Mouse (Mus musculus) embryonic facial prominence, embryonic 11.5 days (tissue): ENCODE measurements around the gene Tsc22d4. TPM values are rescaled to one million over a fixed set of nuclear protein-coding genes. Genes with fewer than 3 reads are reported as not detected.

Experiments used
- ATAC-seq: fragments of 200-750 bp; cut with Nextera tagmentation; replicated peaks from 2 replicates; pipeline ENCODE4 v1.8.0; 2017; ENCODE audit warnings: low read depth; ENCODE audit not compliant: insufficient number of reproducible peaks, low FRiP score, low TSS enrichment
- DNase-seq: peaks from one replicate; pipeline ENCODE4 v3.0.0-alpha.2; 2015; ENCODE audit warnings: low spot score
- H3K27ac ChIP-seq: fragments of 300-500 bp; sonication (generic); replicated peaks from 2 replicates; pipeline ENCODE4 v1.5.1; 2014; ENCODE audit warnings: mild to moderate bottlenecking, low read depth, low read length, control low read depth
- H3K27me3 ChIP-seq: fragments of 300-500 bp; sonication (generic); 2 replicates; pipeline ENCODE4 v1.6.1; 2014; ENCODE audit warnings: mild to moderate bottlenecking, low read length, moderate library complexity, mixed read lengths; ENCODE audit not compliant: control insufficient read depth, insufficient read depth
- H3K36me3 ChIP-seq: fragments of 300-500 bp; sonication (generic); replicated peaks from 2 replicates; pipeline ENCODE4 v1.6.1; 2014; ENCODE audit warnings: low read depth, mild to moderate bottlenecking, low read length, moderate library complexity, mixed read lengths; ENCODE audit not compliant: control insufficient read depth, insufficient read depth
- H3K4me1 ChIP-seq: fragments of 300-500 bp; sonication (generic); 2 replicates; pipeline ENCODE4 v1.6.1; 2014; ENCODE audit warnings: low read length, mixed read lengths; ENCODE audit not compliant: control insufficient read depth, insufficient read depth
- H3K4me2 ChIP-seq: fragments of 300-500 bp; sonication (generic); 2 replicates; pipeline ENCODE4 v1.6.1; 2014; ENCODE audit warnings: low read depth, mild to moderate bottlenecking, control low read depth, low read length, moderate library complexity
- H3K4me3 ChIP-seq: fragments of 300-500 bp; sonication (generic); 2 replicates; pipeline ENCODE4 v1.5.1; 2014; ENCODE audit warnings: low read depth, low read length, control low read depth
- H3K9ac ChIP-seq: fragments of 300-500 bp; sonication (generic); replicated peaks from 2 replicates; pipeline ENCODE4 v1.6.1; 2014; ENCODE audit warnings: mild to moderate bottlenecking, control low read depth, low read length
- H3K9me3 ChIP-seq: fragments of 300-500 bp; sonication (generic); replicated peaks from 2 replicates; pipeline ENCODE4 v1.6.1; 2016; ENCODE audit warnings: mild to moderate bottlenecking, low read length, inconsistent platforms, mixed read lengths; ENCODE audit not compliant: control insufficient read depth
- WGBS: fragments of 180-500 bp; shearing (Covaris S2); extraction: QIAGEN DNeasy Blood & Tissue Kit; methylation state at CpG from one replicate; pipeline ENCODE4 v1.1.7; 2014; 5-methylcytosine and 5-hydroxymethylcytosine counted together
- polyA plus RNA-seq: library from polyadenylated mRNA; unstranded; fragments of >200 nt; fragmentation: Nextera tagmentation; extraction: Ambion mirVana; gene quantifications from 2 replicates; pipeline ENCODE4 v1.2.1, GENCODE M21; 2014

Gene Tsc22d4
- polyA plus RNA-seq: 76.1 and 78.8 TPM in 2 replicates

DNA sequence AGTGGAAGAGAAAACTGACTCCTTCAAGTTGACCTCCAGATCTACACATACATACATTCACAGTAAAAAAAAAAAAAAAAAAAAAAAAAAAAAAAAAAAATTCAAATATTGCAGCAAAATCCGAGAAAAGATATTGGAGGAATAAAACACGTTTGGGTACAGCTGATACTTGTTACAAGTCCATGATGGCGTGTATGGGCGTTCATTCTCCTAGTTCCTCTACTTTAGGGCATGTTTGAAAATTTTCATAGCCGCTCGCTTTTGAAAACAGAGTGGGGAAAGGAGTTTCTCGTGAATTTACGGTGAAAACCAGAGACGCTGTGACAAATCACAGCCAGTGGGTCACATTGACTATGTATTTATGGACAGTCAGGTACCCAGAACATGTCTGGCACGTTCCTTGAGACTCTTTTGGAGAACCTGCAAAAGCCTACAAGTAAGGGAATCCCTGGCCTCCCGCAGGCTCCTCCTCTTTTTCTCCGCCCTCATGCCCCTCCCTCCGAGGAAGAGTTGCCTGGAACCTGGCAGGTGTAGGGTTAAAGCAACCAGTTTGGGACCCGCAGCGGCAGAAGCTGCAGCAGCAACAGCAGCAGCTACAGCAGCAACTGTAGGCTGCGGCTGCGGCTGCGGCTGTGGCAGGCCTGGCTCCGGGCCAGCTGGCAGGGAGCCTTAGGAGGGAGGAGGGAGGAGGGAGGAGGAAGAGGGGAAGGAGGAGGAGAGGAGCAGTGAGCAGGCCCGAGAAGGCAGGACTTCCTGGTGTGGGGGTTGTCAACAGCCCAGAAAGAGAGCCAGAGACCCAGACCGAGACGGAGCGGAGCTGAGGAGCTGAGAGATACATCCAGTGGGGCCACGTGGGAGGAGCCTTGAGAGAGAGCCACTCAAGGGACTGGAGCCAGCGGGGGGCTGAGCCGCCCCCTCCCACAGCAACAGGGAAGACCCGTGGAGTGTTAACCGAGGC lies at the start of gene Tsc22d4:
Gene Tsc22d4 (plus strand): TSS at position 517 of the 958 bp plus-strand sequence.
- 5% methylated on average over 28 of the region's 28 CpGs for WGBS
- Histone ChIP-seq H3K9me3 (no peaks in the 10 kb centered on the region), H3K4me2 (peak within 1 kb of the TSS; percentile 99), H3K27me3 (no peaks in the 10 kb centered on the region), H3K4me3 (peak within 1 kb of the TSS; percentile 73), H3K27ac (peak within 1 kb of the TSS; percentile 87), H3K4me1 (peaks cover 8% of the 10 kb centered on the region), H3K36me3 (no peaks in the 10 kb centered on the region), H3K9ac (peak within 1 kb of the TSS; percentile 79)
- ATAC-seq (peak; percentile 86), DNase-seq (peak; percentile 89)

- no peaks in the 10 kb centered on the region for H3K27me3 ChIP-seq
Measured at GRCm38 (mm10) chr5:137695930-137696329, 49.6 kb upstream of the Tsc22d4 start.

GRCm38 (mm10) chr5:137699080-137699479 lies 46.5 kb upstream of the Tsc22d4 start:
- H3K4me3 ChIP-seq: no peak overlapping the region
- no peak overlapping the region for H3K27ac ChIP-seq
- no peak overlapping the region for H3K9ac ChIP-seq
- H3K27me3 ChIP-seq: no peaks in the 10 kb centered on the region
- no peaks in the 10 kb centered on the region for H3K36me3 ChIP-seq
- H3K4me2 ChIP-seq: no peak overlapping the region
- H3K9me3 ChIP-seq: no peaks in the 10 kb centered on the region
- ATAC-seq (no peak), DNase-seq (no peak)
- 79% methylated on average over 3 of the region's 3 CpGs for WGBS
- H3K4me1 ChIP-seq: no peaks in the 10 kb centered on the region

More at GRCm38 (mm10) chr5:137695930-137696329, 49.6 kb upstream of the Tsc22d4 start:
- no peak overlapping the region for H3K9ac ChIP-seq
- 80% methylated on average over 4 of the region's 4 CpGs for WGBS
- no peaks in the 10 kb centered on the region for H3K9me3 ChIP-seq
- no peaks in the 10 kb centered on the region for H3K4me1 ChIP-seq
- DNase-seq (no peak), ATAC-seq (no peak)
- H3K4me3 ChIP-seq: no peak overlapping the region
- no peak overlapping the region for H3K4me2 ChIP-seq
- H3K36me3 ChIP-seq: no peaks in the 10 kb centered on the region
- no peak overlapping the region for H3K27ac ChIP-seq

DNA sequence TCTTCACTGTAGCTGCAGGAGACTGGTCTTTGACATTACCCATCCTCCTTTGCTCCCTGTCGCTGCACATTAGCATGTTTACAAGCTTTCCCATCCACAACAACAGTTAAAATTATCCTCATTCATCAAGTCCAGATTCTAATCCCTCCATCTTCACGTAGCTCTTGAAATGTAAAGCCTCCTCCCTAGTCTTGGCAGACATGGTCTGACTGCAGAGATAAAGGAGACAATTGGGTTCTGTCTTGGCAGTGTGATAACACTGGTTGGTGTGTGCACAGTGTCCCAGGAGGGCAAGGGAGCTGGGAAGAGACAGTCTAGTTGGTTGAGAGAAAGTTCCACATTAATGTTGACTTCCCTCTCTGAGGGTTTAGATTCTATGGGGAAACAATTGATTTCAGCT lies 45.7 kb upstream of the Tsc22d4 start:
- Histone ChIP-seq H3K27ac (no peak overlapping the region), H3K9ac (no peak overlapping the region), H3K36me3 (no peaks in the 10 kb centered on the region), H3K27me3 (no peaks in the 10 kb centered on the region), H3K4me3 (no peak overlapping the region), H3K4me1 (no peaks in the 10 kb centered on the region), H3K9me3 (no peaks in the 10 kb centered on the region), H3K4me2 (no peak overlapping the region)
- WGBS: 67% methylated on average over 2 of the region's 2 CpGs
- ATAC-seq: no peak
- no peak for DNase-seq

DNA sequence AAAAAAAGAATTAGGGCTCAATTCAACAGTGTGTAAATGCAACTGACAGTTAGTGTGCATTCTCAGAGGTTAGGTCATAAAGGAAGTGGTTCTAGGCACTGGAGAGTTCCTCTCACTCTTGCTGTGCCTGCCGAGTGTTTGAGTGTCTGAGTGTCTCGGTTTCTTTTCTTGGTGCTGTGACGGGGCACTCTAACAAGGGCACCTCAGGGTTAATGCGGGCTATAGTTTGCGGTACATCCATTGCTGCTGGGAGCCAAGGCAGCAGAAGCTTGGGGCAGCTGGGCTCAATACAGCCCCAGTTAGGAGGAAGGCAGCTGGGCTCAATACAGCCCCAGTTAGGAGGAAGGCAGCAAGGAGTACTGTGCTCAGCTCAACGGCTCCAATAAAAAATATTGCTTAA lies 40.3 kb upstream of the Tsc22d4 start:
- WGBS: 56% methylated on average over 6 of the region's 6 CpGs
- H3K36me3 ChIP-seq: no peaks in the 10 kb centered on the region
- H3K27me3 ChIP-seq: no peaks in the 10 kb centered on the region
- DNase-seq: no peak
- no peaks in the 10 kb centered on the region for H3K9me3 ChIP-seq
- H3K4me1 ChIP-seq: no peaks in the 10 kb centered on the region
- no peak for ATAC-seq
- no peak overlapping the region for H3K9ac ChIP-seq
- no peak overlapping the region for H3K4me2 ChIP-seq
- no peak overlapping the region for H3K27ac ChIP-seq
- H3K4me3 ChIP-seq: no peak overlapping the region

DNA sequence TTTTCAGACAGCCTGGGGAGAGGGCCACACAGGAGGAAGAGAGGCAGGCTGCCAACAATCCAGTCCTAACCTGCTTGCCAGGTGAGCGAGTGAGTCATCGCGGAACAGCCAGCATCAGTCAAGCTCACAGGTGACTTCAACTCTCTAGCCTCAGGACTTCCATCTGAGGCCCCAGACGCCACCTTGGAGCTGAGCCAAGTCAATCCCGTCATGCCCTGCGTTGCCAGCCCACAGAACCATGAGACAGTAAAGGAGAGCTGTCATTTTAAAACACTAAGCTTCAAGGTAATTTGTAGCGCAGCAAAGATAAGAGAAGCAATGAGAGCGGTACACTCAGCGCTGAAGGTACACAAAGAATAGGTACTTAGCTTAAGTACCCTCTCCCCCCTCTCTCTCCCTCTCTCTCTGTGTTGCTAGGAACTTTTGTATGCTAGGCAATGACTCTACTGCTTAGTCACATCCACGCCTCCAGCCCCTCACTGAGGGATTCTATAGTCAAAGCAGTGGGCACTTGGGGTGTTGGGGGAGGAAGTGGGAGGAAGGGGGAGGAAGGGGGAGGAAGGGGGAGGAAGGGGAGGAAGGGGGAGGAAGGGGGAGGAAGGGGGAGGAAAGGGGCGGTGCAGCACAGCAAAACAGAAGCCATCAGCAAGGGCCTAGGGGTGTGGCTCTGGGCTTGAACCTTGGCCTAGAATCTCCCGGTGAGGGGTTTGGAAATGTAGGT lies 38.5 kb upstream of the Tsc22d4 start:
- peak; percentile 41 for DNase-seq
- Histone ChIP-seq H3K4me3 (no peak overlapping the region), H3K4me1 (no peaks in the 10 kb centered on the region), H3K9ac (no peak overlapping the region), H3K36me3 (no peaks in the 10 kb centered on the region), H3K27me3 (no peaks in the 10 kb centered on the region), H3K4me2 (no peak overlapping the region), H3K9me3 (no peaks in the 10 kb centered on the region), H3K27ac (no peak overlapping the region)
- 75% methylated on average over 12 of the region's 12 CpGs for WGBS
- ATAC-seq: no peak

DNA sequence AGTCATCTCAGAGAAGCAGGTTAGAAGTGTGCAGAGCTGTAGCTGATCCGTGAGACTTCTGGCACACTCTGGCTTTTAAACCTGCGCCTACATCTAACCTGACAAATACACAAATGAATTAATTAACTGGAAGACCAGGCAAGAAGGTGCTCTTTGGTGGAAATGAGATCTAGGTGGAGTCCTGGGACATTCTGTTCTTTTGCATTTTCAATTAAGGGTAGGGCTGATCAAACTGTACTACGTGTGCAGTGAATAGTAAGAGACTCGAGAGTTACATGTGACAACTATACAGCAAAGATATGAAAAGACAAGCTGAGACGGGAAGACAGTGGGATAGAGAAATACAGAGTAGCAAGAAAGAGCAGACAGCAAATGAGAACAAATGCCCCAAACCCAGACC lies 32.1 kb upstream of the Tsc22d4 start:
- Histone ChIP-seq H3K27ac (no peak overlapping the region), H3K4me2 (no peak overlapping the region), H3K9ac (no peak overlapping the region), H3K36me3 (no peaks in the 10 kb centered on the region), H3K4me1 (no peaks in the 10 kb centered on the region), H3K4me3 (no peak overlapping the region), H3K9me3 (no peaks in the 10 kb centered on the region), H3K27me3 (no peaks in the 10 kb centered on the region)
- WGBS: 90% methylated on average over 5 of the region's 5 CpGs
- no peak for DNase-seq
- no peak for ATAC-seq

DNA sequence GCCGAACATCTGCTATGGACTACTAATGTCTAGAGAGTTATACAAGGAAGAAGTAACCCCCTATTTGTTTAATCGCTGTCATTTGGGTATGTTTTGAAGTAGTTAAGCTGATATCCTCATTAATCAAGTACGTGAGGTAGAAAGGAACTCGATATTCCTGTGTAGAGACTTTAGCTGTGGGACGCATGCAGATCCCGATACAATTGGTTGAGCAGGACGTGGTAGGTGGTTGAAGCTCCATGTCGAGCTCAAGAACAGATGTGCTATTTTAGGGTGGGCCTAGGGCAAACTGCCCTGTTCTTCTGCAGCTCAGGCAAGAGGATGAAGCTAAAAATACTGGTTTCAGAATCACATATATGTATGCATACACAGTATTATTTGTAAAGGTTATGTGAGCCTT lies 29.8 kb upstream of the Tsc22d4 start:
- ATAC-seq (no peak), DNase-seq (no peak)
- WGBS: 65% methylated on average over 8 of the region's 8 CpGs
- H3K4me2 ChIP-seq: no peak overlapping the region
- H3K36me3 ChIP-seq: no peaks in the 10 kb centered on the region
- no peak overlapping the region for H3K27ac ChIP-seq
- no peaks in the 10 kb centered on the region for H3K27me3 ChIP-seq
- H3K9ac ChIP-seq: no peak overlapping the region
- no peaks in the 10 kb centered on the region for H3K9me3 ChIP-seq
- no peaks in the 10 kb centered on the region for H3K4me1 ChIP-seq
- no peak overlapping the region for H3K4me3 ChIP-seq
